Mouse (Mus musculus) ZHBTc4 (cell line): ENCODE results near the gene Gm21883.
"Not testable (repeated sequence)": the region's sequence is repeated elsewhere in the genome, so short reads cannot be mapped to it uniquely, and the experiment has no call there.

Source experiments
- DNase-seq: peaks from one replicate; pipeline ENCODE4 v3.0.0-alpha.2; 2011; ENCODE audit warnings: low read depth, low spot score

Gm21883 gene

GRCm38 (mm10) chrX:31574183-31574582 lies at the start of gene Gm21883:
Gene Gm21883 (minus strand): TSS chrX:31574283.
- not testable (repeated sequence) for DNase-seq

GRCm38 (mm10) chrX:31618820-31619219 lies 44.7 kb upstream of the Gm21883 start, which contains the start of gene Spin2e:
Gene Spin2e (minus strand): TSS chrX:31618920.
- not testable (repeated sequence) for DNase-seq
